8 mouse cellular contexts compared by ENCODE assay signal in genomic region chr17:45584939-45585678, GRCm38 (mm10). TPM values are rescaled to one million over a fixed set of nuclear protein-coding genes. Genes with fewer than 3 reads are reported as not detected.
DNase-seq lines count a peak whose midpoint lies in the region; ATAC-seq lines count a peak whose summit lies in the region.

No protein-coding gene starts in this region.

- H3K27me3 ChIP-seq in forebrain, embryonic 11.5 days (ENCODE audit: control insufficient read depth, insufficient read depth, low read length) = no peaks in the 10 kb centered on the region
- no peaks in the 10 kb centered on the region for H3K27me3 ChIP-seq in heart, embryonic 16.5 days (ENCODE audit: control insufficient read depth, insufficient read depth, low read length)
- H3K27me3 ChIP-seq in neural tube, embryonic 14.5 days (ENCODE audit: control insufficient read depth, insufficient read depth, low read length) = no peaks in the 10 kb centered on the region

- peak; percentile 40 for ATAC-seq in forebrain, embryonic 11.5 days (replicated peaks; ENCODE audit: low FRiP score)
- peak; percentile 85 for ATAC-seq in heart, embryonic 16.5 days (replicated peaks; ENCODE audit: extremely low read depth, insufficient read depth, low FRiP score)
- ATAC-seq in neural tube, embryonic 14.5 days (ENCODE audit: low read depth) = peak; percentile 35

- H3K9ac ChIP-seq in forebrain, embryonic 11.5 days (ENCODE audit: low read length) = peak overlapping the region; percentile 41
- H3K9ac ChIP-seq in heart, embryonic 16.5 days (ENCODE audit: low read length) = peak overlapping the region; percentile 58
- no peak overlapping the region for H3K9ac ChIP-seq in neural tube, embryonic 14.5 days (replicated peaks; ENCODE audit: low read depth, low read length)

- H3K36me3 ChIP-seq in forebrain, embryonic 11.5 days (ENCODE audit: control insufficient read depth, insufficient read depth, low read length) = no peaks in the 10 kb centered on the region
- peaks cover 31% of the 10 kb centered on the region for H3K36me3 ChIP-seq in heart, embryonic 16.5 days (ENCODE audit: control insufficient read depth, insufficient read depth)
- no peaks in the 10 kb centered on the region for H3K36me3 ChIP-seq in neural tube, embryonic 14.5 days (ENCODE audit: control insufficient read depth, insufficient read depth, low read length)

- no peak overlapping the region for H3K27ac ChIP-seq in forebrain, embryonic 11.5 days (ENCODE audit: low read depth, low read length)
- peak overlapping the region; percentile 93 for H3K27ac ChIP-seq in heart, embryonic 16.5 days (ENCODE audit: low read length)
- H3K27ac ChIP-seq in neural tube, embryonic 14.5 days (ENCODE audit: low read depth, low read length) = peak overlapping the region; percentile 45; the same call in 1 of the 2 replicates

- H3K4me2 ChIP-seq in forebrain, embryonic 11.5 days (ENCODE audit: low read depth, low read length, severe bottlenecking) = no peak overlapping the region
- peak overlapping the region; percentile 19; the same call in 1 of the 2 replicates for H3K4me2 ChIP-seq in heart, embryonic 16.5 days (ENCODE audit: low read depth, low read length)
- H3K4me2 ChIP-seq in neural tube, embryonic 14.5 days (ENCODE audit: low read depth, low read length) = no peak overlapping the region

- no peak overlapping the region for H3K4me3 ChIP-seq in forebrain, embryonic 11.5 days (ENCODE audit: low read depth, low read length)
- H3K4me3 ChIP-seq in heart, embryonic 16.5 days (ENCODE audit: low read length) = no peak overlapping the region
- no peak overlapping the region for H3K4me3 ChIP-seq in neural tube, embryonic 14.5 days (ENCODE audit: low read depth, low read length)

- H3K4me1 ChIP-seq in forebrain, embryonic 11.5 days (replicated peaks; ENCODE audit: control insufficient read depth, insufficient read depth, low read length) = peaks cover 7% of the 10 kb centered on the region; the same call in 1 of the 2 replicates
- H3K4me1 ChIP-seq in heart, embryonic 16.5 days (ENCODE audit: control insufficient read depth, insufficient read depth, low read length) = peaks cover 35% of the 10 kb centered on the region
- 0 out of 2 replicates have a peak, but pooled peaks cover 3% of the 10 kb centered on the region for H3K4me1 ChIP-seq in neural tube, embryonic 14.5 days (ENCODE audit: control insufficient read depth, insufficient read depth, low read length)

- peak; percentile 86 to 87 for DNase-seq in B cell, adult 2 months
- DNase-seq in brain, adult 2 months (ENCODE audit: low read depth, low spot score) = peak; percentile 84
- peak; percentile 90 for DNase-seq in forebrain, embryonic 11.5 days (ENCODE audit: low spot score)
- DNase-seq in kidney, postnatal 25 days = peak; percentile 76 to 88
- peak; percentile 74 to 75 for DNase-seq in lung, adult 18-20 months
- peak; percentile 74 for DNase-seq in testis, postnatal 14 days (ENCODE audit: low spot score)

- 22% methylated on average over 14 of the region's 14 CpGs for WGBS in forebrain, embryonic 11.5 days
- 12% methylated on average over 14 of the region's 14 CpGs for WGBS in heart, embryonic 16.5 days
- 28% methylated on average over 14 of the region's 14 CpGs for WGBS in neural tube, embryonic 14.5 days

- no peaks in the 10 kb centered on the region for H3K9me3 ChIP-seq in forebrain, embryonic 11.5 days (ENCODE audit: control insufficient read depth, low read length)
- H3K9me3 ChIP-seq in heart, embryonic 16.5 days (replicated peaks; ENCODE audit: control insufficient read depth, low read length) = peaks cover 5% of the 10 kb centered on the region
- no peaks in the 10 kb centered on the region for H3K9me3 ChIP-seq in neural tube, embryonic 14.5 days (ENCODE audit: control insufficient read depth, low read length)

RNA-seq across cellular contexts. Expression of gene Hsp90ab1, which starts 12.0 kb away (rescaled TPM):
- polyA plus RNA-seq in forebrain, embryonic 11.5 days (2014; fragmentation: Nextera tagmentation; extraction: Ambion mirVana) = 1,787 and 1,872 TPM in 2 replicates
- polyA plus RNA-seq in heart, embryonic 16.5 days (2015; fragmentation: Nextera tagmentation; extraction: Ambion mirVana) = 1,191 and 1,235 TPM in 2 replicates
- polyA plus RNA-seq in neural tube, embryonic 14.5 days (2014; fragmentation: Nextera tagmentation; extraction: Ambion mirVana) = 1,278 and 1,406 TPM in 2 replicates

RNA-seq across cellular contexts. Expression of gene Slc29a1, which starts 14.3 kb away (rescaled TPM):
- 56.7 TPM in 2 replicates for polyA plus RNA-seq in forebrain, embryonic 11.5 days (2014; fragmentation: Nextera tagmentation; extraction: Ambion mirVana)
- polyA plus RNA-seq in heart, embryonic 16.5 days (2015; fragmentation: Nextera tagmentation; extraction: Ambion mirVana) = 110 and 137 TPM in 2 replicates
- 29.1 and 35.9 TPM in 2 replicates for polyA plus RNA-seq in neural tube, embryonic 14.5 days (2014; fragmentation: Nextera tagmentation; extraction: Ambion mirVana)

RNA-seq across cellular contexts. Expression of gene Mymx, which starts 16.8 kb away (rescaled TPM):
- not detected in 2 replicates for polyA plus RNA-seq in forebrain, embryonic 11.5 days (2014; fragmentation: Nextera tagmentation; extraction: Ambion mirVana)
- 0.25 and 0.49 TPM in 2 replicates for polyA plus RNA-seq in heart, embryonic 16.5 days (2015; fragmentation: Nextera tagmentation; extraction: Ambion mirVana)
- polyA plus RNA-seq in neural tube, embryonic 14.5 days (2014; fragmentation: Nextera tagmentation; extraction: Ambion mirVana) = 0.44 and 1.0 TPM in 2 replicates

RNA-seq across cellular contexts. Expression of gene Slc35b2, which starts 21.4 kb away (rescaled TPM):
- 103 and 105 TPM in 2 replicates for polyA plus RNA-seq in forebrain, embryonic 11.5 days (2014; fragmentation: Nextera tagmentation; extraction: Ambion mirVana)
- polyA plus RNA-seq in heart, embryonic 16.5 days (2015; fragmentation: Nextera tagmentation; extraction: Ambion mirVana) = 89.4 and 89.9 TPM in 2 replicates
- 72.2 and 79.3 TPM in 2 replicates for polyA plus RNA-seq in neural tube, embryonic 14.5 days (2014; fragmentation: Nextera tagmentation; extraction: Ambion mirVana)

RNA-seq across cellular contexts. Expression of gene Nfkbie, which starts 29.6 kb away (rescaled TPM):
- 5.9 and 6.0 TPM in 2 replicates for polyA plus RNA-seq in forebrain, embryonic 11.5 days (2014; fragmentation: Nextera tagmentation; extraction: Ambion mirVana)
- polyA plus RNA-seq in heart, embryonic 16.5 days (2015; fragmentation: Nextera tagmentation; extraction: Ambion mirVana) = 5.3 and 10.9 TPM in 2 replicates
- polyA plus RNA-seq in neural tube, embryonic 14.5 days (2014; fragmentation: Nextera tagmentation; extraction: Ambion mirVana) = 4.2 and 4.9 TPM in 2 replicates

Comparison
In these comparisons a context has a peak if more than half of its experiments do, and no peak if none do; other contexts are left out.
1. ATAC-seq: peak in every context shown above with its lines; median percentile 85 in heart, embryonic 16.5 days; 40 in forebrain, embryonic 11.5 days; 35 in neural tube, embryonic 14.5 days.